Mouse (Mus musculus) v-Abl transformed pro-B cells (cell line): ENCODE data around the gene Ldhc.
"Not testable (repeated sequence)": the region's sequence is repeated elsewhere in the genome, so short reads cannot be mapped to it uniquely, and the experiment has no call there.

Experiments
- in situ Hi-C, 2 experiments: fragments of 400-800 bp; cut with MboI; formaldehyde crosslinking; loops; one replicate each; pipeline ENCODE4 v1.15.1; 2025; ENCODE audit not compliant: unreplicated experiment in 2 of 2

Gene Ldhc

GRCm38 (mm10) chr7:46881941-46882340 lies 20.9 kb downstream of the Ldhc start:
- in situ Hi-C loops, result not testable (repeated sequence)

GRCm38 (mm10) chr7:46883304-46883703 lies 22.3 kb downstream of the Ldhc start:
- in situ Hi-C loops, result no loop called here

- in situ Hi-C loops, result no loop called here
These were observed 34.5 kb downstream of the Ldhc start for GRCm38 (mm10) chr7:46895511-46895910.

- in situ Hi-C loops, result no loop called here
These were observed 38.3 kb downstream of the Ldhc start for GRCm38 (mm10) chr7:46899343-46899742.

GRCm38 (mm10) chr7:46911250-46911649 lies 50.2 kb downstream of the Ldhc start:
- in situ Hi-C loops, result loop anchor here in 1 of 2 experiments (10.0 kb wide), 1 partner anchor 106 kb away; no protein-coding TSS in a partner anchor

- in situ Hi-C loops, result loop anchor here in 1 of 2 experiments (10.0 kb wide), 1 partner anchor 112 kb away; no protein-coding TSS in a partner anchor
These were observed 55.4 kb downstream of the Ldhc start for GRCm38 (mm10) chr7:46916376-46916775.

GRCm38 (mm10) chr7:46918678-46919371 lies 57.8 kb downstream of the Ldhc start:
- in situ Hi-C loops, result loop anchor here in 1 of 2 experiments (10.0 kb wide), 1 partner anchor 114 kb away; no protein-coding TSS in a partner anchor

GRCm38 (mm10) chr7:46919551-46920176 lies 58.7 kb downstream of the Ldhc start, which contains the start of gene Tsg101:
Gene Tsg101 (minus strand): TSS chr7:46919969.
- in situ Hi-C loops, result loop anchor here in 1 of 2 experiments (10.0 kb wide), 1 partner anchor 115 kb away; no protein-coding TSS in a partner anchor

GRCm38 (mm10) chr7:46922075-46922474 lies 61.1 kb downstream of the Ldhc start:
- in situ Hi-C loops, result no loop called here
